29 mouse cellular contexts compared by ENCODE assay signal in the genomic region with DNA sequence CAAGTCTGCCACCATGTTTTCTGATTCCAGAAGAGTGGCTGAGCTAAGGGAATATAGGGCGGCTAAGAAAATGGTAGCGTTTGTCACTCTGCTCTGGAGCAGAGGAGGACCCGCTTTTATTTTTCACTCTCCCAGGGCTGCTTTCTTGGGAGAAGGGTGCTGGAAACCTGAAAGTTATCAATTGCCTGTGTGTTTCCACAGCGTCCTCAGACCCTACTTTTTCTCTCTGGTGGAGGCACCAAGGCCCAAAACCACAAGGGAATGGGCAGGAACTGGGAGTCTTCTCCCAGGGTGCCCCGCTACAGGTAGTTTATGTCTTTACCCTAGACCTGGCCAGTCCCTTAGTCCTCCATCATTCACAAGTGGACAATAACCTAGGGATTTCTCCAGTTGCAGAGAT. TPM values are rescaled to one million over a fixed set of nuclear protein-coding genes. Genes with fewer than 3 reads are reported as not detected.
DNase-seq lines count a peak whose midpoint lies in the region; ATAC-seq and TF ChIP-seq lines count a peak whose summit lies in the region.
"Had no signal": no experiment of that assay in that cellular context is flagged by ENCODE, and none has a peak within 500 bp of the region (broad histone marks: within the 10 kb centered on the region; RNA-seq: fewer than 3 reads in every experiment).

No protein-coding gene starts in this region.

- no peak overlapping the region for H3K4me3 ChIP-seq in midbrain, embryonic 10.5 days
- H3K4me3 ChIP-seq in midbrain, postnatal 0 days (ENCODE audit: low read depth, low read length): no peak overlapping the region
- peak overlapping the region; percentile 54 for H3K4me3 ChIP-seq in embryonic facial prominence, embryonic 12.5 days
- H3K4me3 ChIP-seq in limb, embryonic 12.5 days (replicated peaks): peak overlapping the region; percentile 71
- peak overlapping the region; percentile 64 for H3K4me3 ChIP-seq in stomach, embryonic 15.5 days (replicated peaks)
- H3K4me3 ChIP-seq: hindbrain, embryonic 13.5 days; left cerebral cortex, adult 2 months; liver, embryonic 15.5 days; lung, embryonic 15.5 days; neural tube, embryonic 13.5 days had no signal

- DNase-seq in midbrain, embryonic 10.5 days (ENCODE audit: low spot score): peak; percentile 31
- no peak for DNase-seq in midbrain, postnatal 0 days (ENCODE audit: low spot score)
- DNase-seq in thymus, postnatal 36 days: no peak
- DNase-seq in cerebellum, adult 9-10 months: no peak
- no peak for DNase-seq in cerebellum, adult 11-12 months
- DNase-seq: cerebellum, adult 11 months; cerebellum, postnatal 14 days; gastrocnemius, postnatal 10 days; heart, adult 18-20 months; heart, postnatal 10 days; kidney, adult 18-20 months; layer of hippocampus, adult 9-11 months; left cerebral cortex, postnatal 4 days; lung, postnatal 4 days; thymus, postnatal 14 days had no signal

- no peak for TF ChIP-seq CTCF in midbrain, postnatal 0 days (IDR thresholded peaks at IDR 0.05)

- 3% methylated on average over 5 of the region's 5 CpGs for WGBS in midbrain, embryonic 10.5 days
- WGBS in midbrain, postnatal 0 days: 4% methylated on average over 5 of the region's 5 CpGs
- WGBS in embryonic facial prominence, embryonic 12.5 days: 8% methylated on average over 5 of the region's 5 CpGs
- WGBS in limb, embryonic 12.5 days: 2% methylated on average over 5 of the region's 5 CpGs
- WGBS in stomach, embryonic 15.5 days: 33% methylated on average over 5 of the region's 5 CpGs

- H3K27me3 ChIP-seq in midbrain, embryonic 10.5 days (ENCODE audit: low read depth, poor library complexity, severe bottlenecking): peaks cover 100% of the 10 kb centered on the region
- H3K27me3 ChIP-seq in midbrain, postnatal 0 days (ENCODE audit: insufficient read depth, low read length): peaks cover 92% of the 10 kb centered on the region
- peaks cover 85% of the 10 kb centered on the region for H3K27me3 ChIP-seq in embryonic facial prominence, embryonic 12.5 days
- H3K27me3 ChIP-seq in limb, embryonic 12.5 days: peaks cover 96% of the 10 kb centered on the region
- H3K27me3 ChIP-seq in stomach, embryonic 15.5 days (replicated peaks): peaks cover 52% of the 10 kb centered on the region

- no peak overlapping the region for H3K4me2 ChIP-seq in midbrain, postnatal 0 days (ENCODE audit: low read depth, low read length, poor library complexity, severe bottlenecking)
- peak overlapping the region; percentile 58 for H3K4me2 ChIP-seq in embryonic facial prominence, embryonic 12.5 days (replicated peaks)
- peak overlapping the region; percentile 74 for H3K4me2 ChIP-seq in limb, embryonic 12.5 days
- peak overlapping the region; percentile 53 for H3K4me2 ChIP-seq in stomach, embryonic 15.5 days
- H3K4me2 ChIP-seq: heart, embryonic 12.5 days; hindbrain, embryonic 13.5 days; liver, embryonic 15.5 days; lung, embryonic 15.5 days; neural tube, embryonic 13.5 days had no signal

- H3K4me1 ChIP-seq in midbrain, embryonic 10.5 days: peaks cover 42% of the 10 kb centered on the region
- no peaks in the 10 kb centered on the region; the same call in 1 of the 2 replicates for H3K4me1 ChIP-seq in midbrain, postnatal 0 days (ENCODE audit: insufficient read depth, low read length)
- peaks cover 22% of the 10 kb centered on the region for H3K4me1 ChIP-seq in embryonic facial prominence, embryonic 12.5 days
- peaks cover 52% of the 10 kb centered on the region for H3K4me1 ChIP-seq in limb, embryonic 12.5 days (replicated peaks)
- peaks cover 11% of the 10 kb centered on the region; the same call in 1 of the 2 replicates for H3K4me1 ChIP-seq in stomach, embryonic 15.5 days

- no peaks in the 10 kb centered on the region for H3K9me3 ChIP-seq in midbrain, embryonic 10.5 days (replicated peaks)
- H3K9me3 ChIP-seq in midbrain, postnatal 0 days (ENCODE audit: low read length): no peaks in the 10 kb centered on the region
- no peaks in the 10 kb centered on the region for H3K9me3 ChIP-seq in embryonic facial prominence, embryonic 12.5 days
- H3K9me3 ChIP-seq in limb, embryonic 12.5 days: no peaks in the 10 kb centered on the region
- no peaks in the 10 kb centered on the region for H3K9me3 ChIP-seq in stomach, embryonic 15.5 days
- H3K9me3 ChIP-seq: forebrain, embryonic 10.5 days; heart, embryonic 12.5 days; hindbrain, embryonic 13.5 days; liver, embryonic 15.5 days; lung, embryonic 15.5 days; neural tube, embryonic 13.5 days had no signal

- no peak for ATAC-seq in midbrain, postnatal 0 days (ENCODE audit: low FRiP score)
- ATAC-seq in embryonic facial prominence, embryonic 12.5 days (ENCODE audit: insufficient number of reproducible peaks, insufficient read depth, low FRiP score, low TSS enrichment): no peak
- ATAC-seq in limb, embryonic 12.5 days (ENCODE audit: insufficient number of reproducible peaks, insufficient read depth, low FRiP score, low TSS enrichment, low read depth): no peak
- no peak for ATAC-seq in stomach, embryonic 15.5 days (ENCODE audit: insufficient read depth, low FRiP score, low read depth)
- ATAC-seq: CD4-positive, CD25-positive, alpha-beta regulatory T cell, adult 4 months; forebrain, embryonic 16.5 days; inflammation-experienced regulatory T-cells, adult 6 months had no signal

- H3K9ac ChIP-seq in midbrain, postnatal 0 days (replicated peaks; ENCODE audit: low read length, poor library complexity, severe bottlenecking): no peak overlapping the region
- peak overlapping the region; percentile 63; the same call in 1 of the 2 replicates for H3K9ac ChIP-seq in embryonic facial prominence, embryonic 12.5 days
- peak overlapping the region; percentile 98 for H3K9ac ChIP-seq in limb, embryonic 12.5 days (replicated peaks)
- peak overlapping the region; percentile 2; the same call in 1 of the 2 replicates for H3K9ac ChIP-seq in stomach, embryonic 15.5 days
- H3K9ac ChIP-seq: heart, embryonic 12.5 days; hindbrain, embryonic 13.5 days; liver, embryonic 15.5 days; lung, embryonic 15.5 days; neural tube, embryonic 13.5 days had no signal

- H3K27ac ChIP-seq in midbrain, embryonic 10.5 days (replicated peaks): no peak overlapping the region
- no peak overlapping the region for H3K27ac ChIP-seq in midbrain, postnatal 0 days (ENCODE audit: low read depth, low read length)
- peak overlapping the region; percentile 12; the same call in 1 of the 2 replicates for H3K27ac ChIP-seq in embryonic facial prominence, embryonic 12.5 days
- H3K27ac ChIP-seq in limb, embryonic 12.5 days: peak overlapping the region; percentile 99
- peak overlapping the region; percentile 33; the same call in 1 of the 2 replicates for H3K27ac ChIP-seq in stomach, embryonic 15.5 days
- H3K27ac ChIP-seq: forebrain, embryonic 10.5 days; hindbrain, embryonic 13.5 days; left cerebral cortex, adult 2 months; liver, embryonic 15.5 days; lung, embryonic 15.5 days; neural tube, embryonic 13.5 days had no signal

- H3K36me3 ChIP-seq in midbrain, embryonic 10.5 days: no peaks in the 10 kb centered on the region
- H3K36me3 ChIP-seq in midbrain, postnatal 0 days (ENCODE audit: insufficient read depth, low read length): no peaks in the 10 kb centered on the region
- H3K36me3 ChIP-seq in embryonic facial prominence, embryonic 12.5 days: no peaks in the 10 kb centered on the region
- no peaks in the 10 kb centered on the region; the same call in 1 of the 2 replicates for H3K36me3 ChIP-seq in limb, embryonic 12.5 days
- no peaks in the 10 kb centered on the region for H3K36me3 ChIP-seq in stomach, embryonic 15.5 days
- H3K36me3 ChIP-seq: forebrain, embryonic 10.5 days; heart, embryonic 12.5 days; hindbrain, embryonic 13.5 days; liver, embryonic 15.5 days; lung, embryonic 15.5 days; neural tube, embryonic 13.5 days had no signal

RNA-seq across cellular contexts. Expression of a gene that starts 1.3 kb away (rescaled TPM):
- 0.42 TPM in 1 of 2 replicates, not detected in the other for polyA plus RNA-seq in midbrain, embryonic 10.5 days (2016; fragmentation: Nextera tagmentation; extraction: Ambion mirVana)
- total RNA-seq in midbrain, postnatal 0 days (2014; rRNA removed): 1.9 and 3.3 TPM in 2 replicates
- 2.2 and 2.7 TPM in 2 replicates for polyA plus RNA-seq in midbrain, postnatal 0 days (2015; fragmentation: Nextera tagmentation; extraction: Ambion mirVana)
- 99.0 and 157 TPM in 2 replicates for polyA plus RNA-seq in embryonic facial prominence, embryonic 12.5 days (2016; fragmentation: Nextera tagmentation; extraction: Ambion mirVana)
- 174 and 206 TPM in 2 replicates for polyA plus RNA-seq in limb, embryonic 12.5 days (2016; fragmentation: Nextera tagmentation; extraction: Ambion mirVana)
- 138 and 168 TPM in 2 replicates for polyA plus RNA-seq in stomach, embryonic 15.5 days (2015; fragmentation: Nextera tagmentation; extraction: Ambion mirVana)
- total RNA-seq: heart, adult 18-20 months; heart, postnatal 10 days; left cerebral cortex, adult 2 months; left cerebral cortex, postnatal 4 days; megakaryocyte-erythroid progenitor cell, adult 5-6 weeks had no signal
- polyA plus RNA-seq: CD4-positive, CD25-positive, alpha-beta regulatory T cell, adult 4 months; forebrain, embryonic 16.5 days; inflammation-experienced regulatory T-cells, adult 6 months; neural tube, embryonic 13.5 days had no signal

RNA-seq across cellular contexts. Expression of a gene that starts 50.3 kb away (rescaled TPM):
- not detected in 2 replicates for polyA plus RNA-seq in midbrain, embryonic 10.5 days (2016; fragmentation: Nextera tagmentation; extraction: Ambion mirVana)
- not detected in 2 replicates for total RNA-seq in midbrain, postnatal 0 days (2014; rRNA removed)
- 0.29 and 0.30 TPM in 2 replicates for polyA plus RNA-seq in midbrain, postnatal 0 days (2015; fragmentation: Nextera tagmentation; extraction: Ambion mirVana)
- polyA plus RNA-seq in embryonic facial prominence, embryonic 12.5 days (2016; fragmentation: Nextera tagmentation; extraction: Ambion mirVana): not detected in 2 replicates
- 0.15 TPM in 1 of 2 replicates, not detected in the other for polyA plus RNA-seq in limb, embryonic 12.5 days (2016; fragmentation: Nextera tagmentation; extraction: Ambion mirVana)
- polyA plus RNA-seq in stomach, embryonic 15.5 days (2015; fragmentation: Nextera tagmentation; extraction: Ambion mirVana): 0.10 TPM in 1 of 2 replicates, not detected in the other
- total RNA-seq: megakaryocyte-erythroid progenitor cell, adult 5-6 weeks had no signal
- polyA plus RNA-seq: forebrain, embryonic 16.5 days; heart, embryonic 12.5 days; hindbrain, embryonic 13.5 days; inflammation-experienced regulatory T-cells, adult 6 months; liver, embryonic 15.5 days; lung, embryonic 15.5 days; neural tube, embryonic 13.5 days had no signal

Comparison
In these comparisons a context has a peak if more than half of its experiments do, and no peak if none do; other contexts are left out.
1. H3K27ac ChIP-seq: peak in embryonic facial prominence, embryonic 12.5 days (single experiment), limb, embryonic 12.5 days (single experiment) and stomach, embryonic 15.5 days (single experiment); none in midbrain, embryonic 10.5 days (single experiment) and midbrain, postnatal 0 days (single experiment).
2. H3K4me3 ChIP-seq: peak in embryonic facial prominence, embryonic 12.5 days (single experiment), limb, embryonic 12.5 days (single experiment) and stomach, embryonic 15.5 days (single experiment); none in midbrain, embryonic 10.5 days (single experiment) and midbrain, postnatal 0 days (single experiment).
3. RNA of a gene that starts 1.3 kb away (polyA plus RNA-seq): 174 to 206 TPM in limb, embryonic 12.5 days, 138 to 168 TPM in stomach, embryonic 15.5 days and 99.0 to 157 TPM in embryonic facial prominence, embryonic 12.5 days; 2.2 to 2.7 TPM in midbrain, postnatal 0 days and 0.42 TPM in midbrain, embryonic 10.5 days; every median in the first group is over 10 times any median in the second.